Mouse (Mus musculus) kidney, postnatal 0 days (tissue): ENCODE results near the gene Gatm. TPM values are rescaled to one million over a fixed set of nuclear protein-coding genes. Genes with fewer than 3 reads are reported as not detected.

ENCODE experiments used
- ATAC-seq: fragments of 200-750 bp; cut with Nextera tagmentation; replicated peaks from 2 replicates; pipeline ENCODE4 v1.8.0; 2017; ENCODE audit warnings: low read depth, moderate number of reproducible peaks, moderate TSS enrichment, moderate library complexity; ENCODE audit not compliant: low FRiP score
- DNase-seq: peaks from one replicate; pipeline ENCODE4 v3.0.0-alpha.2; 2016; ENCODE audit warnings: low spot score
- H3K27ac ChIP-seq: fragments of 300-500 bp; sonication (generic); 2 replicates; pipeline ENCODE4 v1.5.1; 2014; ENCODE audit warnings: mild to moderate bottlenecking
- H3K27me3 ChIP-seq: fragments of 300-500 bp; sonication (generic); 2 replicates; pipeline ENCODE4 v1.6.1; 2014; ENCODE audit warnings: low read length, mixed read lengths; ENCODE audit not compliant: insufficient read depth
- H3K36me3 ChIP-seq: fragments of 300-500 bp; sonication (generic); 2 replicates; pipeline ENCODE4 v1.6.1; 2014; ENCODE audit warnings: low read length, mixed read lengths; ENCODE audit not compliant: insufficient read depth
- H3K4me1 ChIP-seq: fragments of 300-500 bp; sonication (generic); replicated peaks from 2 replicates; pipeline ENCODE4 v1.6.1; 2014; ENCODE audit warnings: antibody characterized with exemption, low read length, mixed read lengths; ENCODE audit not compliant: insufficient read depth
- H3K4me2 ChIP-seq: fragments of 300-500 bp; sonication (generic); 2 replicates; pipeline ENCODE4 v1.6.1; 2014; ENCODE audit warnings: mild to moderate bottlenecking, low read length, moderate library complexity, mixed read lengths
- H3K4me3 ChIP-seq: fragments of 300-500 bp; sonication (generic); replicated peaks from 2 replicates; pipeline ENCODE4 v1.5.1; 2014; ENCODE audit warnings: low read depth, low read length
- H3K9ac ChIP-seq: fragments of 300-500 bp; sonication (generic); 2 replicates; pipeline ENCODE4 v1.6.1; 2014; ENCODE audit warnings: low read depth, low read length
- H3K9me3 ChIP-seq: fragments of 300-500 bp; sonication (generic); replicated peaks from 2 replicates; pipeline ENCODE4 v1.6.1; 2016; ENCODE audit warnings: low read length, inconsistent platforms, mixed read lengths
- CTCF ChIP-seq: IDR thresholded peaks from 2 replicates; pipeline ENCODE4 v1.5.1; 2016; ENCODE audit warnings: antibody characterized with exemption, low read depth, mild to moderate bottlenecking, moderate library complexity
- WGBS: fragments of 180-500 bp; shearing (Covaris S2); extraction: QIAGEN DNeasy Blood & Tissue Kit; methylation state at CpG from one replicate; pipeline ENCODE4 v1.1.7; 2014; 5-methylcytosine and 5-hydroxymethylcytosine counted together
- polyA plus RNA-seq: library from polyadenylated mRNA; unstranded; fragments of >200 nt; fragmentation: Nextera tagmentation; extraction: Ambion mirVana; gene quantifications from 2 replicates; pipeline ENCODE4 v1.2.1, GENCODE M21; 2015

Gene Gatm
- polyA plus RNA-seq, 1 experiment from 2014 or later: 270 TPM

DNA sequence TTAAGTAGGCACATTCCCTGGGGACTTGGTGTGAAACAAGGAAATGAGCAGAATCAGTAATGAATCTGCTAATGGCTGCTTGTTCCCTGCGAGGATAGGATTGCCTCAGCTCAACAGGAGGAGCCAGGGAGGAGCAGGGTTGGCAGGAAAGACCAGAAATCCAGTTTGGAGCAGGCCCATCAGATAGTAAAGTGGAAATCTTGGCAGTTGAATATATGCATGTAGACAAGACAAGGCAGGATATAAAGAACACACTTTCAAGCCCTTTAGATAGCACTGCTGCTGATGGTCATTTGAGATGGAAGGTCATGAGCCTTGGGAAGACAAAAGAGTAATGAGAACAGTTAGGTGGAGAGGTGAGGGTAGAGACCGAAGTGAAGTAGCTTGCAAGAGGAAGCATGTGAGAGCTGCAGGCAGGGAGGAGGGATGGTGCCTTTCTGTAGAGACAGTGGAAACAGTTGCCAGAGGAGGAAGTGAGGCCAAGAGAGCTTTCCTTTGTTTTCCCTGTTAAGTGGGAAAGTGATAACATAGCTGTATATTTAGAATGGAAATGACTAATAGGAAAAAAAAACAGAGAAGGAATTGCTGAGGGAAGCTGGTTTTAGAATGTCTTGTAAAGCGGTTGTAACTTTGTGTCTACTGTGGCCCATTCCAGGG lies 29.6 kb downstream of the Gatm start:
- Histone ChIP-seq H3K27ac (peak overlapping the region; percentile 70), H3K4me2 (no peak overlapping the region), H3K27me3 (no peaks in the 10 kb centered on the region), H3K9ac (no peak overlapping the region), H3K4me3 (no peak overlapping the region), H3K36me3 (no peaks in the 10 kb centered on the region), H3K9me3 (no peaks in the 10 kb centered on the region), H3K4me1 (no peaks in the 10 kb centered on the region)
- no peak for TF ChIP-seq CTCF
- 46% methylated on average over 3 of the region's 3 CpGs for WGBS
- peak; percentile 61 for DNase-seq
- ATAC-seq: no peak

DNA sequence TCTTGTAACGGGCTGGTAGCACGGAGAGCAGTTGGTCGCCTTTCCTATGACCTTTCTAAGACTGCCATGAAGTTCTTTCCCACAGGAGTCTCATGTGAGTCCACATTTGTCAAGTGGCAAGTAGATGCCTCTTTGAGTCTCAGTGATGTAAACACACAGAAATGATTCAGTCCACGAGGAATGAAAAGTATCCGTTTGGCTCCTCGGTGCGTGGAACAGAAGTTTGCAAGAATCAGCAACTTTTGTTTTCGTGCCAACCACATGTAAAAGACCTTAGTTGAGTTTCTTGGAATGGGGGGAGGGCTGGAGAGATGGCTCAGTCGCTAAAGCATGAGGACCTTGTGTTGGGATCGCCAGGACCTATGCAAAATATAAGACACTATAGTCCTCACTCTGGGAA lies 30.7 kb downstream of the Gatm start:
- WGBS: 62% methylated on average over 10 of the region's 10 CpGs

DNA sequence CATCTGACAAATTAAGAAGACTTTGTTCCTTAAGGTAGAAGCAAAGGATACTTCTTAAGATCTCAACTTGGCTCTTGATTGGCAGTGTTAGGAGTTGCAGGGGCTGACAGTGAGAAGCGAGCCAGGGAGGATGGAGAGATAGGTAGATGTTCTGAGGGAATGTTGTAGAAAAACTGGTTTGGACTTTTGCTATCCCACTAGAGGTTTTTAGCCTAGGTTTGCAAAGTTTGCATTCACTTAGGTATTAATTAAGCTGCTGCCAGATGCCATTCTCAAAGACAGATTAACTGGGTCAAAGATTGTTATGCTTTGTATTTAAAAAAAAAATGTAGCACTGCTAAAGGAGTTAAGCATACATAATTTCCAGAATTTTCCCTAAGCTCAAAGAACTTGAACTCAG lies 33.8 kb downstream of the Gatm start:
- WGBS: 68% methylated on average over 1 of the region's 1 CpGs
- Histone ChIP-seq H3K27ac (no peak overlapping the region), H3K4me2 (no peak overlapping the region), H3K9me3 (no peaks in the 10 kb centered on the region), H3K27me3 (no peaks in the 10 kb centered on the region), H3K9ac (no peak overlapping the region), H3K4me1 (no peaks in the 10 kb centered on the region), H3K4me3 (no peak overlapping the region), H3K36me3 (no peaks in the 10 kb centered on the region)
- no peak for TF ChIP-seq CTCF
- DNase-seq: peak; percentile 16
- no peak for ATAC-seq

More for the DNA sequence above, 30.7 kb downstream of the Gatm start:
- Histone ChIP-seq H3K4me3 (no peak overlapping the region), H3K9me3 (no peaks in the 10 kb centered on the region), H3K27me3 (no peaks in the 10 kb centered on the region), H3K9ac (no peak overlapping the region), H3K4me2 (no peak overlapping the region), H3K27ac (peak overlapping the region; percentile 70; the same call in 1 of the 2 replicates), H3K36me3 (no peaks in the 10 kb centered on the region), H3K4me1 (no peaks in the 10 kb centered on the region)
- DNase-seq (no peak), ATAC-seq (no peak)
- TF ChIP-seq CTCF: no peak

DNA sequence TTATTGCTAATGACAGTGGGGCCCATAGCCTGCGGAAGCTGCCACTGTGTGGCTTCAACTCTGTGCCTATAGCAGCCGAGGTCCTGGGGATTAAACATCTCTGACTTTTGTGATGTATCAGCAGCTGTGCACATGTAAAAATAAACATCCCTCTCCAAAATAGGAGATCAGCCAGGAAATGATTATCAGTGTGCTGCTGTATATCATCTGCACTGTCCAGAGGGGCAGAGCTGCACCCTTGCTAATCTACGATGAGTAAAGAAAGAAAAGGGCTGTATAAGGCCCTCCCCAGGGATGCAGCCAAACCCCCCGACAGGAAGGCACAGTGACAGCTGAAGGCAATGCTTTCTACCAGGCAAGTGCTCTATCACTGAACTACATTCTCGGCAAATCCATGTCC lies 34.8 kb downstream of the Gatm start:
- Histone ChIP-seq H3K27me3 (no peaks in the 10 kb centered on the region), H3K9me3 (no peaks in the 10 kb centered on the region), H3K9ac (no peak overlapping the region), H3K27ac (no peak overlapping the region; the same call in 1 of the 2 replicates), H3K4me3 (no peak overlapping the region), H3K4me1 (no peaks in the 10 kb centered on the region), H3K36me3 (no peaks in the 10 kb centered on the region), H3K4me2 (no peak overlapping the region)
- 32% methylated on average over 5 of the region's 5 CpGs for WGBS
- ATAC-seq (no peak), DNase-seq (peak; percentile 37)
- no peak for TF ChIP-seq CTCF

DNA sequence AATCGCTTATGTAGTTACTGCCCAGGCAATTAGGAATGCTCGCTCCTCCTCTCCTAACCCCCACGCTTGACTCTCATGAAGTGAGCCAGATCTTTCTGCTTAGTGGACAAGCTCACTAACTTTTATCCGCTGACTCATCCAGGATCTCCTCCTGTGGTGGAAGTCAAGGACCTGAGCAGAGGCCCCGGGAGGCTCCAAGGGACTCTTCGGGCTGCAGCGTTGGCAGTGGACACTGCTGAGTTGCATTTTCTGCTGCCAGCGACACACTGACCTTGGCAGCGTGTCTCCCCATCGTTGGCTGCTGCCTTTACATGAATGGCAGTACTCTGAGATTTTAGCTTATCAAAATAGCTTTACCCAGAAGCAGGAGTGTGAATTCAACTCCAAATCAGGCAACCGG lies 35.6 kb downstream of the Gatm start:
- no peaks in the 10 kb centered on the region for H3K27me3 ChIP-seq
- no peaks in the 10 kb centered on the region for H3K4me1 ChIP-seq
- H3K4me3 ChIP-seq: no peak overlapping the region
- H3K9ac ChIP-seq: no peak overlapping the region
- ATAC-seq: peak; percentile 87
- peak; percentile 35 for DNase-seq
- WGBS: 49% methylated on average over 11 of the region's 11 CpGs
- H3K9me3 ChIP-seq: no peaks in the 10 kb centered on the region
- H3K36me3 ChIP-seq: no peaks in the 10 kb centered on the region
- no peak overlapping the region for H3K27ac ChIP-seq
- H3K4me2 ChIP-seq: no peak overlapping the region
- no peak for TF ChIP-seq CTCF

DNA sequence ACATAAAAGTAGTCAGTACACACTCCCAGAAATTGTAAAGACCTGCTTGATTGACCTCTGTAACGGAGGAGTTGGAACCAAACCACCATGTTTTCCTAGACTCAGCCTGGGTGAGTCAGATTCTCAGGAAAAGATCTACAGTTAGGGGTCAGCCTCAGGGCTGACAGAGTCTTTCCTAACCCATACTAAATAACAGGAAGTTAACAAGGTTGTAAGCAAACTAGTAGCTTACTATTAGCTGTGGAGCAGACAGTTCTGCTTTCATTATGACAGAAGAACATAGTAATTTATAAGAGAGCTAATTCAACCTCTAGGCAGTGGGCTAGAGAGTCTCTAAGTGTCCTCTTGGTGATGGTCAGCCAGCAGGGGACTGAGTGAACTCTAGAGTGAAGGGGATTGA lies 38.7 kb downstream of the Gatm start:
- Histone ChIP-seq H3K4me3 (no peak overlapping the region), H3K27me3 (no peaks in the 10 kb centered on the region), H3K9ac (no peak overlapping the region), H3K9me3 (no peaks in the 10 kb centered on the region), H3K27ac (no peak overlapping the region), H3K36me3 (no peaks in the 10 kb centered on the region), H3K4me1 (no peaks in the 10 kb centered on the region), H3K4me2 (no peak overlapping the region)
- DNase-seq (no peak), ATAC-seq (no peak)
- WGBS: 21% methylated on average over 1 of the region's 1 CpGs
- TF ChIP-seq CTCF: no peak

DNA sequence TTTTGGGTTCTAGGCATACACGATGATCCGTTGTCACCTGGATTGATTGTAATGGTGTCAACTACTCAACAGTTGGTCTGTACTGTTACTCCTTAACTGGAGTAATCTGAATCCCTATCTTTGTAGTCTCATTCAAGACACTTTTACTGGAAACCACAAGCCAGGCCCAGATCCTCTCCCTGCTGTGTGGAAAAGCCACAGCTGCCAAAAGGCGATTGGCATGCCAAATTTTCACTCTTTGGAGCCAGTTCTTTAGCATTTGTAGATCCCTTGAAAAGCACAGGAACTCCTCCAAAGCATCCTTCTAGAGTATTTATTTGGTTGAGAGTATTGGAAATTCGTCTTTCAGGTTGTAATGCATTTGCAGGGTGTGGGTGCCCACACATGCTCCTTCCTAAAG lies 39.8 kb downstream of the Gatm start:
- Histone ChIP-seq H3K4me1 (no peaks in the 10 kb centered on the region), H3K27me3 (no peaks in the 10 kb centered on the region), H3K9ac (no peak overlapping the region), H3K4me3 (no peak overlapping the region), H3K36me3 (no peaks in the 10 kb centered on the region), H3K27ac (no peak overlapping the region), H3K9me3 (no peaks in the 10 kb centered on the region), H3K4me2 (no peak overlapping the region)
- TF ChIP-seq CTCF: no peak
- WGBS: 85% methylated on average over 4 of the region's 4 CpGs
- no peak for ATAC-seq
- no peak for DNase-seq
